Mouse (Mus musculus) hindbrain, embryonic 10.5 days (tissue): ENCODE results near the gene Psph. TPM values are rescaled to one million over a fixed set of nuclear protein-coding genes. Genes with fewer than 3 reads are reported as not detected.
A peak's percentile ranks its signal among the peaks of the same experiment; 100 is the strongest.

Experiments
- DNase-seq: peaks from one replicate; pipeline ENCODE4 v3.0.0-alpha.2; 2017; ENCODE audit warnings: low spot score
- H3K27ac ChIP-seq: fragments of 300-500 bp; sonication (generic); 2 replicates; pipeline ENCODE4 v1.5.1; 2016; ENCODE audit warnings: mild to moderate bottlenecking, moderate library complexity
- H3K27me3 ChIP-seq: fragments of 300-500 bp; sonication (generic); 2 replicates; pipeline ENCODE4 v1.6.1; 2016; ENCODE audit warnings: mild to moderate bottlenecking; ENCODE audit not compliant: poor library complexity, insufficient read depth, severe bottlenecking
- H3K36me3 ChIP-seq: fragments of 300-500 bp; sonication (generic); 2 replicates; pipeline ENCODE4 v1.6.1; 2016; ENCODE audit warnings: mild to moderate bottlenecking, moderate library complexity
- H3K4me1 ChIP-seq: fragments of 300-500 bp; sonication (generic); replicated peaks from 2 replicates; pipeline ENCODE4 v1.6.1; 2016; ENCODE audit warnings: mild to moderate bottlenecking
- H3K4me3 ChIP-seq: fragments of 300-500 bp; sonication (generic); 2 replicates; pipeline ENCODE4 v1.5.1; 2016; ENCODE audit warnings: mild to moderate bottlenecking, moderate library complexity
- H3K9me3 ChIP-seq: fragments of 300-500 bp; sonication (generic); 2 replicates; pipeline ENCODE4 v1.6.1; 2016; ENCODE audit warnings: mild to moderate bottlenecking, moderate library complexity
- WGBS: fragments of 180-500 bp; shearing (Covaris S2); methylation state at CpG from one replicate; pipeline ENCODE4 v1.1.7; 2016; 5-methylcytosine and 5-hydroxymethylcytosine counted together
- polyA plus RNA-seq: library from polyadenylated mRNA; unstranded; fragments of >200 nt; fragmentation: Nextera tagmentation; extraction: Ambion mirVana; gene quantifications from 2 replicates; pipeline ENCODE4 v1.2.1, GENCODE M21; 2016

Gene Psph
- polyA plus RNA-seq, 1 experiment from 2014 or later = 40.5 TPM

DNA sequence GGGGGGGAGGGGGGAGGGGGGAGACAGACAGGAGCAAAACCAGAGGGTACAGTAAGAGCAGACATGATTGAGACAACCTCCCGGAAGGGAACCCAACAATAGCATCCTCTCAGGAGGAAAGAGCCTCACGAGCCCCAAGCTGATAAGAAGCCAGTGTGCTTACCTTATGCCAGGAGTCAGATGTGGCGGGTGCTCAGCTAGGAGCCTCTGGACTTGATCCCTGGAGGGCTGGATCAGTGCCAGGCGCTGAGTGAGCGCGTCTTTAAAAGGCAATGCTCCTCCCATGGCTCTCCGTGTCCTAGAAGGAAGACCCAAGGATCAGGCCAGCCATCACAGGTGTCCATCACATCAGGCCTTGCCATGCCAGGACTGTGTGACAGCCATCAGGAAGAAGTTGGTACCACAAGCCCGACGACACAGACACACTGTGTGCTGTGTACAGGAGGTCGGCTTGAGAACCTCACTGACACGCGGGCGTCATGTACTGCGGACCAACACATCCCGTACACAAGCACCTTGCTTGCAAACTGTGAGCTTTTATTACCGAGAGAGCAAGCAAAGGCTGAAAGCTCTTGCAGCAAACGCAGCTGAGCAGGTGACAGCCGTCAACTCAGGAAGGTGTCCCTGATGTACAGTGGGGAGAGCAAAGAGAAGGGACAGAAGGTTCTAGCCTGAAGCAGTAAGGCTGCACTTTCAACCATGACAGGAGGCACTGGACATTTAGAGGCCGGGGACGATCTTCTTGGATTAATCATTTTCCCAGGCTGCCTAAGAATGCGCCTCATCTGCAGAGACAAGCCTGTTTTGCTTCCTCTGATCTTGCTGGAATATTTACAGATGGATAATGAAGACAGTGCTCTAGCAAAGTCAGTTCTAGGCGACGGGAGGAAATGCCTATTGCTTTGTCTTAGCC lies 16.6 kb downstream of the Psph start:
- H3K27ac ChIP-seq = no peak overlapping the region
- peaks cover 33% of the 10 kb centered on the region for H3K36me3 ChIP-seq
- 90% methylated on average over 23 of the region's 23 CpGs for WGBS
- H3K9me3 ChIP-seq = no peaks in the 10 kb centered on the region
- no peaks in the 10 kb centered on the region for H3K4me1 ChIP-seq
- no peak for DNase-seq
- H3K27me3 ChIP-seq = no peaks in the 10 kb centered on the region
- no peak overlapping the region for H3K4me3 ChIP-seq

DNA sequence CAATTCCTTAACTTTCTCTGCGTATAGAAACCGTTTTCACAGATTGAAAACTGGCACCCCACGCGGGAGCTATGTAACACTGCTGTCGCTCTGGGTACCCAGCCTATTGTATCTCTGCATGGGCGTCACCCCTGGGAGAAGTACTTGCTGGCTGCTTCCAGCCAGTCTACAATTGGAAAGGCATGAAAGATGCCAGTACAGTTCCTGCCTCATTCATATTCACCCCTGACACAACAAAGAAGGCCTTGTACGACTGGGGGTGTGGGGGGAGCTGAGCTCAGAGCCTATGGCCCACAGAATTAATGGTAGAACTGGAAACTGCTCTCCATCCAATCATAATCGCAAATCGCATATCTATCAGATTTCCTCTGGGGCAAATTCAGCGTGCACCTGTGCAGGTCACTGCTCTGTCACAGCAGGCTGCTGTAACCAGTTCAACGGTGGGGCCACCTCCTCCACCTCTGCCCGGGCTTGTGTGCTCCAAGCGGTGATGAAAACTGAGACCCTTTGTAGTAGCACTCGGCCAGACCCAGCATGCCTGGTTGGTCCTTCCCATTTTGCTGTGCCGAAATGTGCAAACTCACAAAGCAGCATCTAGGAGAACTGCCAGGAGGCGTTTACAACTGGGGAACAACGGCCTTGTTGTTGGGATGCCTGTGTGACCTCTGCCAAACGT lies 25.2 kb downstream of the Psph start:
- H3K27ac ChIP-seq = peak overlapping the region; percentile 24
- H3K9me3 ChIP-seq = no peaks in the 10 kb centered on the region
- peaks cover 7% of the 10 kb centered on the region; the same call in 1 of the 2 replicates for H3K4me1 ChIP-seq
- WGBS = 71% methylated on average over 18 of the region's 18 CpGs
- H3K36me3 ChIP-seq = peaks cover 17% of the 10 kb centered on the region
- H3K27me3 ChIP-seq = no peaks in the 10 kb centered on the region
- DNase-seq = peak; percentile 12
- H3K4me3 ChIP-seq = no peak overlapping the region

DNA sequence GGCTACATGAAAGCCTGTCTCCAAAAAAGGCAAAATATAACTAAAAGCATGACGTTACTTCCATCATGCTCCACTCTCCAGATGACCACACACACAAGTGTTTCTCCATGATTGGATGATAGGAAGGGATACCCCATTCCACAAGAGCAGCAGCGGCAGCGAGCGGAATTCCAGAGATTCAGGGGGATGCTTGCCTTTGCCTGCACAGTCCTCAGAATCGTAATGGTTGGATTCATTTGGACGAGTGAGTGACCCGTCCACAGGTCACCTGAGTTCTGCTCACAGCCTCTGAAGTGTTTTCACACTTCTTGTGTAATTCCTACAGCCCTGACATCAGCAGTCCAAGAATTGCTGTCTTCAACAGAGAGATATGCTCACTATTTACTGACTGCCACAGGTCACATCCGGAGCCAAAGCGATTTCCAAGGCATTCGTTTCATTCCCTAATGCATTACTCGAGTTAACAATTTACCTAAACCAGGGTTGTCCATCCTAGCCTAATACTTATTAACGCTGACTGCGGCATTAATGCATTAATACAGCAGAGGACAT lies 27.2 kb downstream of the Psph start:
- no peak overlapping the region for H3K27ac ChIP-seq
- no peaks in the 10 kb centered on the region for H3K27me3 ChIP-seq
- no peak overlapping the region for H3K4me3 ChIP-seq
- peaks cover 7% of the 10 kb centered on the region; the same call in 1 of the 2 replicates for H3K4me1 ChIP-seq
- DNase-seq = no peak
- peaks cover 17% of the 10 kb centered on the region for H3K36me3 ChIP-seq
- H3K9me3 ChIP-seq = no peaks in the 10 kb centered on the region
- WGBS = 91% methylated on average over 13 of the region's 13 CpGs

DNA sequence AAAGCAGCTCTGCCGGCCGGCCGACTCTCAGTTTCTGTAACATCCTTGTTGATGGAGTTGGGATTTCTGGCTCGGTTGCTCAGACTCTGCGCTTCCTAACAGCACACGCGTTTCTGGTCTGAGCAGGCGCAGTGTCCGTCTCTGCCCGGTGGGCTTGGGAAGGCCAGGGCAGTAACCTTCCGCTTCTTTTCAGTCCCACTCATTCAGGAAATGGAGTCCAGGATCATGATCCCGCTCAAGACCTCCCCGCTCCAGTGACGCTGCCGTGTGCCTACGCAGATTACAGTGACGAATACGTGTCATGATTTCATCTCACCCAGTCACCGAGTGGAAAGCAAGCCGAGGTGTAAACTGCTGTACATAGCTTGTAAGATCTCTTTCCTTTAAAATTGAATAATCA lies 30.4 kb downstream of the Psph start:
- Histone ChIP-seq H3K27me3 (no peaks in the 10 kb centered on the region), H3K9me3 (no peaks in the 10 kb centered on the region), H3K4me3 (no peak overlapping the region), H3K36me3 (peaks cover 27% of the 10 kb centered on the region), H3K4me1 (0 out of 2 replicates have a peak, but pooled peaks cover 2% of the 10 kb centered on the region), H3K27ac (no peak overlapping the region)
- no peak for DNase-seq
- WGBS = 94% methylated on average over 20 of the region's 20 CpGs

DNA sequence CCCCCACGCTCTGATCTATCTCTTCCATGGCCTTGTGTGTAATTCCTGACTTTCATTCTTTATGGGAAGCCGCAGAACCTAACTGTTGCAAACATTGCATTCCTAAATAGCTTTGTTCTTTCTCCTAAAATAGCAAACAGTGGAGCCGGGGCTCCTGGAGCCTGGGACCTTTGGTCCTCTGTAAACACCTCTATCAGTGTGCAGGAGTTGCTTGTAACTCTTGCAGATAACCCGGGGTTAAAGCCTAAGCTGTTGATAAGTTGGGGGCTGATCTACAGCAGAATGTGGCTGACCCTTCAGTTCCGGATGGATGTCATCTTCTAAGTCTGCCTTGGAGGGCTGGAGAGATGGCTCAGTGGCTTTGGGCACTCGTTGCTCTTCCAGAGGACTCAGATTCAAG lies 43.2 kb downstream of the Psph start:
- no peak for DNase-seq
- H3K27me3 ChIP-seq = no peaks in the 10 kb centered on the region
- H3K4me3 ChIP-seq = no peak overlapping the region
- no peaks in the 10 kb centered on the region for H3K9me3 ChIP-seq
- peaks cover 70% of the 10 kb centered on the region for H3K36me3 ChIP-seq
- WGBS = 78% methylated on average over 6 of the region's 6 CpGs
- H3K4me1 ChIP-seq = no peaks in the 10 kb centered on the region
- H3K27ac ChIP-seq = no peak overlapping the region

DNA sequence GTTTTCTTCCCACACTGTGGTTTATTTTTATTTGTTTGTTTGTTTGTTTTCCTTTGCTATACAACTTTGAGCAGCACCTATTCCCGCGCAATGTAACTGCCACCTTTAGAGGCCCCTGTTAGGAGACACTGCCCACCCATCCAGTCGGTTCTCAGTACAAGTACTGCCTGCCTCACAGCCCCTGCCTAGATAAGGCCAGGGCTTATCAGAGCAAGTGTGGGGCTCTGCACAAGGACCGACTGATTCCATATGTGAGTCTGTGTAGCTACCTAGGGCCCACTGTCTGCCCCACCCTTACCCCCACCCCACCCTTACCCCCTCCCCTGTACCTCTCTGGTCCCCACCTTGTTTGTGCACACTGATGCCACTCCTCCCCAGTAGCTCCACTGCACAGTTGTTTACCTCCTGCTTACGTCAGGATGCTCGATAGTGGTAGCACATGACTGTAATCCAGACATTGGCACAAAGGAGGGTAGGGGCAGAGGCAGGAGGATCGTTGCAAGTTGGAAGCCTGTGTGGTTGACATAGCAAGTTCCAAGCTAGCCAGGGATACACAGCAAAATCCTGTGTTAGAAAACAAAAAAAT lies 44.3 kb downstream of the Psph start:
- H3K27ac ChIP-seq = no peak overlapping the region
- 90% methylated on average over 7 of the region's 7 CpGs for WGBS
- DNase-seq = no peak
- no peaks in the 10 kb centered on the region for H3K9me3 ChIP-seq
- H3K36me3 ChIP-seq = peaks cover 62% of the 10 kb centered on the region
- no peak overlapping the region for H3K4me3 ChIP-seq
- H3K4me1 ChIP-seq = no peaks in the 10 kb centered on the region
- H3K27me3 ChIP-seq = no peaks in the 10 kb centered on the region

DNA sequence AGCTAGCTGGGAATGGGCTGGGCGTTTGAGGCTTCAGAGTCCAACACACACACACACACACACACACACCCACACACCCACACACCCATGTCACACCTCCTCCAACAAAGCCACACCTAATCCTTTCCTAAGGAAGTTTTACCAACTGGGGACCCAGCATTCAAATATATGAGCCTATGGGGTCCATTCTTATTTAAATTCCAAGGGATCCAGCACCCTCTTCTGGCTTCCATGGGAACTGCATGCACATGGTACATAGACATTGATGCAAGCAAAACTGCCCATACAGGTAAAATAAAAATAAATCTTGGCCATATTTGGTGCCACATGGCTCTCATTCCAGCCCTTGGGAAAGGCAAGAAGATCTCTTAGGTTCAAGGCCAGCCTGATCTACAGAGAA lies 46.3 kb downstream of the Psph start:
- peak; percentile 35 for DNase-seq
- Histone ChIP-seq H3K36me3 (peaks cover 44% of the 10 kb centered on the region), H3K4me3 (no peak overlapping the region), H3K27ac (no peak overlapping the region), H3K27me3 (no peaks in the 10 kb centered on the region), H3K4me1 (no peaks in the 10 kb centered on the region), H3K9me3 (no peaks in the 10 kb centered on the region)
- 100% methylated on average over 1 of the region's 1 CpGs for WGBS

DNA sequence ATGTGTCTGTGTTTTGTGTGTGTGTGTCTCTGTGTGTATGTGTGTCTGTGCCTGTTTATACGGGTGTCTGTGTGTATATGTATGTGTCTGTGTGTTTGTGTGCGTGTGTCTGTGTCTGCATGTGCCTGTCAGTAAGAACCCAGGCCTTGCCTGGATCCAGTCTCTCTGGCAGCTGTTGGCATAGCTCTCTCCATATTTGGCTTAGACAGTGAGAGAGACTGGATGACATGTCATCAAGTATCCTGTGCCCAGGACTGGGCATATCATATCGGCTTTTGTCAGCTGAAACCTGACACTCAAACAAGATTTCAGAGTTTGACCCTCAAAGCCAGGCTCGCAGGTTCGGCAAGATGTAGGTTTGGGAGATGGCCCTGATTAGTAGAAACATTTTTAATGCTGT lies 56.2 kb downstream of the Psph start:
- peaks cover 15% of the 10 kb centered on the region for H3K36me3 ChIP-seq
- H3K27me3 ChIP-seq = no peaks in the 10 kb centered on the region
- H3K27ac ChIP-seq = no peak overlapping the region
- no peaks in the 10 kb centered on the region for H3K9me3 ChIP-seq
- H3K4me3 ChIP-seq = no peak overlapping the region
- peaks cover 41% of the 10 kb centered on the region for H3K4me1 ChIP-seq
- WGBS = 76% methylated on average over 5 of the region's 5 CpGs
- no peak for DNase-seq

DNA sequence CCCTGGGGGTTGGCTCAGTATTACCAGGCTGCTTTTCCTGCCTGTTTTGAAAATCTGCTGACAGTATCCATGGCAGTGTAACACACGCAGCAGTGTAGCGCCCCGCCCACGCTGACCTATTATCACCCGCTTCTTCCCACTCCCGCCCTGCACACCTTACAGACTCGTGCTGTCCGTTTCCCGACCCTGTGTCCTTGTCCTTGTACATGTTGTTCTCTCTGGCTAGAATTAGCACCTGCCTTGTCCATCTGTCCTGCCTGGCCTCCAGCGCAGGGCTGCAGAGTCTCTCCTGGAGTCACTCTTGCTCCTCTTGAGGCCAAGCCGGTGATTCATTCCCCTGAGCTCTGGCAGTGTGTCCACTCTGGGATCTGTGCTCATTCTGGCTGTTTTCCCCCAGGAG lies 56.9 kb downstream of the Psph start:
- DNase-seq = no peak
- 82% methylated on average over 11 of the region's 11 CpGs for WGBS
- Histone ChIP-seq H3K27me3 (no peaks in the 10 kb centered on the region), H3K4me1 (peaks cover 40% of the 10 kb centered on the region), H3K27ac (peak overlapping the region; percentile 46; the same call in 1 of the 2 replicates), H3K9me3 (no peaks in the 10 kb centered on the region), H3K4me3 (no peak overlapping the region), H3K36me3 (peaks cover 12% of the 10 kb centered on the region)

DNA sequence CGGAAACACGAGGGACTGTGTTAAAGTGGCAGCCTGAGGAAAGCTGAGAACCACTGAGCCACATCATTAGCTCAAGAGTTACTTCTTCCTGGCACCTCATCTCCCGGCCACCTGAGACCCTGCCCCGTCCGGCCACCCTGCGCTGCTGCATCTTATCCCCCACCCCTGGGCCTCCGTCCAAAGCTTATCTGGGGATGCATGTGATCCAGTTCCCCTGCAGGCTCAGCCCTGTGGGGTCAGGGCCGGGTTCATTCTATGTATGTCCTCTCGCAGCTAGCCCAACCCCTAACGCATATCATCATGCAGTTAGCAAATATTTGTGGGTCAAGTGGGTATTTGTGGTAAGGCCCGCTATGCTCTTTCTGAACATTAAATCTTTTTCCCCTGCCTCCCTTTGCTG lies 58.0 kb downstream of the Psph start:
- peaks cover 43% of the 10 kb centered on the region for H3K4me1 ChIP-seq
- WGBS = 77% methylated on average over 11 of the region's 11 CpGs

DNA sequence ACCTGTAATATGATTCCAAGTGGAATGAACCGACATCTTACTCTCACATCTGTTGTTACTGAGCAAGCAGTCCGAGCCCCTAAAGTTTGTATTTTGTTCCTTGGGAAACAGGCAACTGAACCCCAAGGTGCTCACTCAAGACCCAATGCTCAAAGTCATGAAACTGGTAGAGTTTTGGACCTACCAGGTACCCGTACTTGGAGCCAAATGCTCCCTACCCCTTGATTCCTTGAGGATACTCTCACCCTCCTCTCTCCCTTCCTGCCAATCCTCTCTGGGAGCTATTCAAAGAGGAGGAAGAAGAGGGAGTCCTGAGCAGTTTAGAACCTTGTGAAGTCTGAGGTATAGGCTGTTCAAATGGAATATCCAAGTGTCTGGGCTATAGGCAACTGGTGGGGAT lies 60.5 kb downstream of the Psph start:
- Histone ChIP-seq H3K4me3 (no peak overlapping the region), H3K27ac (no peak overlapping the region), H3K36me3 (no peaks in the 10 kb centered on the region), H3K9me3 (no peaks in the 10 kb centered on the region), H3K27me3 (no peaks in the 10 kb centered on the region), H3K4me1 (peaks cover 43% of the 10 kb centered on the region)
- DNase-seq = no peak
- 84% methylated on average over 3 of the region's 3 CpGs for WGBS

More for the DNA sequence above, 58.0 kb downstream of the Psph start:
- no peak for DNase-seq
- H3K9me3 ChIP-seq = no peaks in the 10 kb centered on the region
- no peak overlapping the region for H3K27ac ChIP-seq
- H3K36me3 ChIP-seq = 0 out of 2 replicates have a peak, but pooled peaks cover 2% of the 10 kb centered on the region
- H3K27me3 ChIP-seq = no peaks in the 10 kb centered on the region
- H3K4me3 ChIP-seq = no peak overlapping the region

DNA sequence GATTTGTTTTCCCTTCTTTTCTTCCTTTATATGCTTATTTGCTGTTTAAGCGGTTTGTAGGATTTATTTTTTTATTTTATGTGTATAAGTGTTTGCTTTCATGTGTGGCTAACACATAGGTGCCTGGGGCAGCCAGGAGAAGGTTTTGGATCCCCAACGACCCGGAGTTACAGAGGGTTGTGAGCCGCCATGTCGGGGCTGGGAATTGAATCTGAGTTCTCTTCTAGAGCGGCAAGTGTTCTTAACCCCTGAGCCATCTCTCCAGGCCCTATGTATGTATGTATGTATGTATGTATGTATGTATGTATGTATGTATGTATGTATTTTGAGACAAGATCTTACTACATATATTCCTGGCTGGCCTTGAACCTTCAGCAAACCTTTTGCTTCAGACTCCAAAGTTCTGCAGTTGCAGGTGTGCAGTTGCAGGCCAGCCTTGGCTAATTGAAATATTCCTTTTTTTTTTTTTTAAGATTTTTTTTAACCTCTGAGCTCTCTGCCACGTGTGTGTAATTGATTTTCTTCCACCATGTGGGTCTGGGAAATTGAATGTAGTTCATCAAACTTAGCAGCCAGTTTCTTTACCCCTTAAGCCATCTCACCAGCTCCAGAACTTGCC lies 61.4 kb downstream of the Psph start:
- Histone ChIP-seq H3K4me3 (peak overlapping the region; percentile 91), H3K27ac (peak overlapping the region; percentile 99), H3K4me1 (peaks cover 39% of the 10 kb centered on the region), H3K27me3 (no peaks in the 10 kb centered on the region), H3K36me3 (no peaks in the 10 kb centered on the region), H3K9me3 (no peaks in the 10 kb centered on the region)
- DNase-seq = no peak
- WGBS = 24% methylated on average over 7 of the region's 7 CpGs
